Mouse (Mus musculus) C2C12 (cell line): ENCODE results near the gene Rnf141. TPM values are rescaled to one million over a fixed set of nuclear protein-coding genes. Genes with fewer than 3 reads are reported as not detected.

Source experiments
- H3K27me3 ChIP-seq: one replicate; pipeline ENCODE4 v1.6.1; 2011; ENCODE audit not compliant: control insufficient read depth, insufficient read depth, insufficient read length
- H3K36me3 ChIP-seq: one replicate; pipeline ENCODE4 v1.6.1; 2011; ENCODE audit not compliant: control insufficient read depth, insufficient read depth
- H3K4me3 ChIP-seq: one replicate; pipeline ENCODE4 v1.5.1; 2011; ENCODE audit warnings: mild to moderate bottlenecking, control low read depth; ENCODE audit not compliant: poor library complexity, insufficient read depth, severe bottlenecking
- H3K79me2 ChIP-seq: one replicate; pipeline ENCODE4 v1.6.1; 2011; ENCODE audit not compliant: control insufficient read depth, insufficient read depth
- H3K79me3 ChIP-seq: one replicate; pipeline ENCODE4 v1.6.1; 2011; ENCODE audit warnings: low read depth, control low read depth
- H3ac ChIP-seq: one replicate; pipeline ENCODE3; 2011; ENCODE audit warnings: low read depth; ENCODE audit not compliant: control insufficient read depth, insufficient read length
- CEBPB ChIP-seq: IDR thresholded peaks from one replicate; pipeline ENCODE4 v1.6.1; 2011; ENCODE audit warnings: low read depth, mild to moderate bottlenecking, control low read depth, moderate library complexity
- CTCF ChIP-seq: IDR thresholded peaks from one replicate; pipeline ENCODE4 v1.5.1; 2011; ENCODE audit not compliant: control insufficient read depth, insufficient read depth, insufficient read length
- FOSL1 ChIP-seq: IDR thresholded peaks from one replicate; pipeline ENCODE4 v1.8.0; 2011; ENCODE audit warnings: mild to moderate bottlenecking, low read length; ENCODE audit not compliant: poor library complexity, insufficient read depth, severe bottlenecking
- MAX ChIP-seq: IDR thresholded peaks from one replicate; pipeline ENCODE4 v1.6.1; 2011; ENCODE audit warnings: mild to moderate bottlenecking, control low read depth
- MYOD1 ChIP-seq: IDR thresholded peaks from one replicate; pipeline ENCODE4 v1.6.1; 2011; ENCODE audit warnings: low read depth; ENCODE audit not compliant: control insufficient read depth, insufficient read length
- MYOG ChIP-seq: IDR thresholded peaks from one replicate; pipeline ENCODE4 v1.6.1; 2011; ENCODE audit not compliant: control insufficient read depth, insufficient read length; ENCODE audit errors: extremely low read depth
- USF1 ChIP-seq: IDR thresholded peaks from one replicate; pipeline ENCODE4 v1.6.1; 2011; ENCODE audit warnings: low read depth, mild to moderate bottlenecking, control low read depth, moderate library complexity
- polyA plus RNA-seq: library from polyadenylated mRNA; unstranded; fragments of >200 nt; fragmentation: generic; extraction: Trizol; gene quantifications from one replicate; pipeline ENCODE4 v1.2.1, GENCODE M21; 2012; ENCODE audit warnings: missing spikeins

Gene Rnf141
- polyA plus RNA-seq, 1 experiment, result 9.7 TPM

DNA sequence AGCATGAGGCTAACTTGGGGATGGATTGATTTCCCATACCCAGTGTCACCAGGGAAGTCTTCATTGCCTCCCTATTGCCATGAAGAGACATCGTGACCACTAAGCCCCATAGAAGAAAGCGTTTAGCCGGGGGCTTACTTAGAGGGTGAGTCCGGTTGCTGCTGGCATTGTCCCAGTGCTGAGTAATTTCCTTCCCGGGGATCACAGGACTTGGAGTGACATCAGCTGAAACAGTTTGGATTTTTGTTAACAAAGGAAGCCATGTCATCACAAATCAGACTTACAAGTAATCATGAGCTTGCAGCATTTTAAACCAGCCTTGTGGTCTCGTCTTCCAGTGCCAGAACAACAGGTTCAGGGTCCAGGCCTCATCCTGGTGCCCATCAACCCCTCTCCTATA, 56.9 kb downstream of the Rnf141 start:
- Histone ChIP-seq H3K79me2 (peaks cover 41% of the 10 kb centered on the region), H3K27me3 (no peaks in the 10 kb centered on the region), H3K79me3 (peaks cover 8% of the 10 kb centered on the region), H3ac (no peak overlapping the region), H3K36me3 (peaks cover 23% of the 10 kb centered on the region), H3K4me3 (no peak overlapping the region)
- TF ChIP-seq MYOG, result no peak
- TF ChIP-seq CTCF, result no peak
- no peak for TF ChIP-seq USF1
- no peak for TF ChIP-seq CEBPB
- TF ChIP-seq MYOD1, result no peak
- no peak for TF ChIP-seq MAX
- no peak for TF ChIP-seq FOSL1

DNA sequence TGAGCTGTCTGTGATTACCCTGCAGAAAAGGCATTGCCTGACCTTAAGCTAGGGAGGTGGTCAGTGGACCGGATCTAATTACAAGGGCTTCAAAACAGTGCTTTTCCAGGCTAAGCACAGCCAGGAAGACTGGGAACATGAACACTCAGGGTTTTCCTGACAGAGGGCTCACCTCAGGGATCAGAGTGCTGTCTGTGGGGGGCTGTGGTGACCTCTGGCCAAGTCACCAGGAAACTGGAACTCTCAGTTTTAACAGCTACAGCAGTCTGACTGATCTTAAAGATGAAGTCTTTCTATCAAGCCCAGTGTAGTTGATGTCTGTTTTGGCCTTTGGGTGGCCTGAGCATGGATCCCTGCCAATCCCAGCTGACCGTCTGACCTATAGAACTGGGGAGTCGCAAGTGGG, 58.5 kb downstream of the Rnf141 start:
- no peak overlapping the region for H3ac ChIP-seq
- peaks cover 8% of the 10 kb centered on the region for H3K79me3 ChIP-seq
- H3K27me3 ChIP-seq, result no peaks in the 10 kb centered on the region
- peaks cover 49% of the 10 kb centered on the region for H3K79me2 ChIP-seq
- TF ChIP-seq MYOD1, result no peak
- no peak for TF ChIP-seq MYOG
- no peak for TF ChIP-seq MAX
- no peak for TF ChIP-seq CTCF
- TF ChIP-seq USF1, result no peak
- no peak for TF ChIP-seq FOSL1
- no peak for TF ChIP-seq CEBPB
- peaks cover 23% of the 10 kb centered on the region for H3K36me3 ChIP-seq
- no peak overlapping the region for H3K4me3 ChIP-seq

DNA sequence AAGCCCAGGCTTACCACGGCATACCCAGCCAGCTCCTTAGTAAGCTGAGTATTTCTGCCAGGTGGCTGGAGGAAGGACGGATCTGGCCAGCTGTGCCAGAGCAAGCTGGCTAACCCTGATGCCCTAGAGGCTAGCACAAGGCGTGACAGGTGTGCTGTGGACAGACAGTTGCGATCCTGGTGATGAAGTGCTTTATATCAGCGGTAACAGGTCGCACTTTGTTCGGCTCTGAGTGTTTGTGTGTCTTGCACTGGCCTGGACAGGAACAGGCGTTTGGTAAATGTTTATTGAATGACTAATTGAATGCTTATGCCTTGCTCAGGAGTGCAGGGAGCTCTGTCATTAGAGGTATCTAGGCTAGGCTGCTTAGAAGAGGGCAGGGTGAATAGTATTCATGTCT, 59.3 kb downstream of the Rnf141 start:
- Histone ChIP-seq H3ac (no peak overlapping the region), H3K79me3 (peaks cover 8% of the 10 kb centered on the region), H3K79me2 (peaks cover 52% of the 10 kb centered on the region), H3K27me3 (no peaks in the 10 kb centered on the region), H3K4me3 (no peak overlapping the region), H3K36me3 (peaks cover 18% of the 10 kb centered on the region)
- TF ChIP-seq MYOG, result no peak
- TF ChIP-seq MYOD1, result peak; percentile 93

DNA sequence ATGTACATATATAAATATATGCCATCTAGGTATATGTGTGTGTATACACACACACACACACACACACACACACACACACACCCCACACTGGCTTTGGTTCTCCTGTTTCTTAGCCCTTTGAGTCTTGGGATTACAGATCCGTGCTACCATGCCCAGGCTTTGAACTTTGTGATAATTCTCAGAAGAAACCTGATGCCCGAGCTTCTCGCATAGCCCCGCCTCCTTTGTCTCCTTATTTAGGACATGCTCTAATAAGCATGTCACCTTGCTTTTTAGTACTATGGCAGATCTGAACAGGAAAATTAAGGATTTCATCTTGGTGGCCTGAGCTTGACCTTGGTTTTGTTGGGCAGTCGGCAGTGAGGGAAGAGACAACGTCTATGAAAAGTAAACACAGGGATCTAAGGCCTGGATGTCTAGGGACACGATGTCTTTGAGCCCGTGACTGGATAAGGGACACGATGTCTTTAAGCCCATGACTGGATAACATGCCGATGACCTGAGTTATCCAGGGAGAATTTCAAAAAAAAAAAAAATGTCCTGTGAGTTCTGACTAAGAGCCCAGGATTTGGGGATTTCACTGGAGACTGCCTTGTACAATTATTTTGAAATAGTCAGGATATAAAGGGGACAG, 61.3 kb downstream of the Rnf141 start:
- no peak overlapping the region for H3ac ChIP-seq
- no peak overlapping the region for H3K4me3 ChIP-seq
- H3K27me3 ChIP-seq, result no peaks in the 10 kb centered on the region
- peaks cover 7% of the 10 kb centered on the region for H3K36me3 ChIP-seq
- TF ChIP-seq CTCF (no peak), MYOG (no peak), USF1 (no peak), MYOD1 (no peak), FOSL1 (no peak), CEBPB (no peak)
- peaks cover 13% of the 10 kb centered on the region for H3K79me3 ChIP-seq
- peaks cover 60% of the 10 kb centered on the region for H3K79me2 ChIP-seq

DNA sequence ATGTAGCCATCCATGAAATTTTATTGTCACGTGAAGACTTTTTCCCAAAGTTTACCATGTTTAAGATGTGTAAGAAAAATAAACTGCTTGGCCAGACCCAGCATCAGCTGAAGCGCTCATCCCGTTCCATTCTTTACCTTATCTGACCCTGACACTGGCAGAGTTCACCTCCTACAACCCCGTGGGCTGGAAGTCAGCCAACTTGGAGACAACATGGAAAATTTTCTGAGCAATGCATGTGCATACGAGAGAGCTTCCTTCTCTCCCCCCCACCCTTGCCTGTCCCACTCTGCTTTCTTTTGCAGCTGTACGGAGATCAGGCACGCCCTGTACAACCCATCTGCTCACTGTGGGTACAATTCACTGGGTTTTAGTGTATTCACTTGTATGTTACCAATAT, 62.1 kb downstream of the Rnf141 start:
- peaks cover 5% of the 10 kb centered on the region for H3K36me3 ChIP-seq
- peaks cover 10% of the 10 kb centered on the region for H3K79me3 ChIP-seq
- no peaks in the 10 kb centered on the region for H3K27me3 ChIP-seq
- no peak overlapping the region for H3ac ChIP-seq
- no peak for TF ChIP-seq MYOG
- no peak for TF ChIP-seq CTCF
- TF ChIP-seq FOSL1, result no peak
- TF ChIP-seq CEBPB, result no peak
- TF ChIP-seq USF1, result no peak
- TF ChIP-seq MYOD1, result no peak
- no peak for TF ChIP-seq MAX
- H3K79me2 ChIP-seq, result peaks cover 62% of the 10 kb centered on the region
- no peak overlapping the region for H3K4me3 ChIP-seq

DNA sequence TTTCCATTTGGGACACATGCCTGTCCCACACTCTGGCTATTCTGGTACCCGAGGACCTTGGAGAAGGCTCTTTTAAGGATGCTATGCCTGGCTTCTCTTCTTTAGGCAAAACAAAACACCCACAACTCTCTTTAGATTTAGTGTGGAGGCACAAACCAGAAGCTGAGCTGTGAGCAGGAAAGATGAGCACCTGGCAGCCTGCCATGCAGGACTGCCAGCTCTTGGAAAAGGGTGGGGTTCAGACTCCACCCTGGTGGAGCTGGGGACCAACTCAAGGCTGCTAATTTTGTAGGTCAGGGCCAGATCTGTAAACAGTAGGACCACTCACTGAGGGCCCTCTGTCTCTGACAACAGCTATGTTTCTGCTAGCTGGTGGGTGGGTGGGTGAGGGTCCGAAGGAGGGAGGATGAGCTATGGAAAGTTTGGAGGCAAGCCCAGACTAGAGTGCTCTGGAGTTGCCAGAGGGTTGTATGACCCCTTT, 63.0 kb downstream of the Rnf141 start:
- no peak overlapping the region for H3K4me3 ChIP-seq
- H3K36me3 ChIP-seq, result peaks cover 2% of the 10 kb centered on the region
- TF ChIP-seq FOSL1 (no peak), MAX (no peak), USF1 (no peak), CEBPB (no peak), MYOG (no peak), MYOD1 (no peak), CTCF (no peak)
- H3K79me3 ChIP-seq, result peaks cover 10% of the 10 kb centered on the region
- peaks cover 54% of the 10 kb centered on the region for H3K79me2 ChIP-seq
- no peak overlapping the region for H3ac ChIP-seq
- H3K27me3 ChIP-seq, result no peaks in the 10 kb centered on the region
